Comparison of ENCODE assay signal across 19 mouse cellular contexts in the genomic region with DNA sequence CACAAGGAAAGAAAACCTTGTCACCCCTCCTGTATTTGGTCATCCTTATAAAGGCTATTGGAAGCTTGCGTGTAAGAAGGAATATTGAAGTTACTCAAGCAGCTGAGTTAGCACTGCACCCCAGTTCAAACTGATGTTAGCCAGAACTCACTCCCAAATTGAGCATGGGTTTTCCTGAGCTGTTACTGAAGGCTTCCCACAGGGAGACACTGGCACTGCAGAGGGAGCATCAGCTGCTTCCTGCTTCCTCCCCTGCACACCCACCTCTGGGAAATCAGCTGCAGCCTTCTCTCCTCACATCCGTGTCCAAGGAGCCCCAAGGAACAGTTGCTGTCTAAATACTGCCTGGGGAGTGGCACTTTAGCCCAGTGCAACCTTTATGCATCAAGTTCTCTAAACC.
DNase-seq lines count a peak whose midpoint lies in the region; ATAC-seq and TF ChIP-seq lines count a peak whose summit lies in the region.
"Had no signal": no experiment of that assay in that cellular context is flagged by ENCODE, and none has a peak within 500 bp of the region (broad histone marks: within the 10 kb centered on the region; RNA-seq: fewer than 3 reads in every experiment).

No protein-coding gene starts in this region.

- no peaks in the 10 kb centered on the region for H3K9me3 ChIP-seq in midbrain, postnatal 0 days (ENCODE audit: low read length)
- H3K9me3 ChIP-seq in midbrain, embryonic 16.5 days (replicated peaks; ENCODE audit: control insufficient read depth, low read length, poor library complexity, severe bottlenecking): no peaks in the 10 kb centered on the region
- H3K9me3 ChIP-seq: lung, embryonic 15.5 days; midbrain, embryonic 10.5 days; stomach, embryonic 15.5 days had no signal

- H3K4me2 ChIP-seq in midbrain, postnatal 0 days (ENCODE audit: low read depth, low read length, poor library complexity, severe bottlenecking): no peak overlapping the region
- no peak overlapping the region for H3K4me2 ChIP-seq in midbrain, embryonic 16.5 days (ENCODE audit: low read length)
- H3K4me2 ChIP-seq: heart, embryonic 11.5 days; stomach, embryonic 15.5 days had no signal

- no peaks in the 10 kb centered on the region for H3K27me3 ChIP-seq in midbrain, postnatal 0 days (ENCODE audit: insufficient read depth, low read length)
- no peaks in the 10 kb centered on the region; the same call in 1 of the 2 replicates for H3K27me3 ChIP-seq in midbrain, embryonic 16.5 days (ENCODE audit: control insufficient read depth, insufficient read depth, low read depth, low read length)
- H3K27me3 ChIP-seq: lung, embryonic 15.5 days; stomach, embryonic 15.5 days had no signal

- no peaks in the 10 kb centered on the region for H3K36me3 ChIP-seq in midbrain, postnatal 0 days (ENCODE audit: insufficient read depth, low read length)
- no peaks in the 10 kb centered on the region for H3K36me3 ChIP-seq in midbrain, embryonic 16.5 days (ENCODE audit: control insufficient read depth, insufficient read depth, low read length)
- H3K36me3 ChIP-seq: lung, embryonic 15.5 days; midbrain, embryonic 10.5 days; stomach, embryonic 15.5 days had no signal

- no peak for TF ChIP-seq CTCF in midbrain, postnatal 0 days (IDR thresholded peaks at IDR 0.05)
- TF ChIP-seq CTCF in layer of hippocampus, adult 2 months (conservative IDR thresholded peaks at IDR 0.05): no peak; the same call in 1 of the 2 replicates

- ATAC-seq in midbrain, postnatal 0 days (ENCODE audit: low FRiP score): no peak
- no peak for ATAC-seq in midbrain, embryonic 16.5 days
- ATAC-seq: Patski had no signal

- H3K9ac ChIP-seq in midbrain, postnatal 0 days (replicated peaks; ENCODE audit: low read length, poor library complexity, severe bottlenecking): no peak overlapping the region
- H3K9ac ChIP-seq in midbrain, embryonic 16.5 days (ENCODE audit: low read depth, low read length): no peak overlapping the region
- H3K9ac ChIP-seq: liver, embryonic 14.5 days; lung, embryonic 15.5 days; stomach, embryonic 15.5 days had no signal

- no peak overlapping the region for H3K27ac ChIP-seq in midbrain, postnatal 0 days (ENCODE audit: low read depth, low read length)
- no peak overlapping the region for H3K27ac ChIP-seq in midbrain, embryonic 16.5 days (ENCODE audit: low read length)
- H3K27ac ChIP-seq in layer of hippocampus, adult 2 months: no peak overlapping the region
- H3K27ac ChIP-seq: liver, embryonic 14.5 days; lung, embryonic 15.5 days; macrophage; midbrain, embryonic 10.5 days; stomach, embryonic 15.5 days had no signal

- intact Hi-C loops in heart, postnatal 14 days (cut with DNase I): no loop called here
- intact Hi-C loops in left cerebral cortex, postnatal 4 days (cut with DNase I): loop anchor here (5.0 kb wide), 1 partner anchor 53 kb away; no protein-coding TSS in a partner anchor

- H3K4me3 ChIP-seq in midbrain, postnatal 0 days (ENCODE audit: low read depth, low read length): no peak overlapping the region
- no peak overlapping the region for H3K4me3 ChIP-seq in midbrain, embryonic 16.5 days (ENCODE audit: low read depth, low read length)
- H3K4me3 ChIP-seq in layer of hippocampus, adult 2 months: no peak overlapping the region
- H3K4me3 ChIP-seq: lung, embryonic 15.5 days; midbrain, embryonic 10.5 days; stomach, embryonic 15.5 days had no signal

- 55% methylated on average over 2 of the region's 2 CpGs for WGBS in midbrain, postnatal 0 days
- WGBS in midbrain, embryonic 16.5 days: 65% methylated on average over 2 of the region's 2 CpGs

- peak; percentile 7 for DNase-seq in embryo, embryonic 10.5 days (ENCODE audit: low spot score)
- no peak for DNase-seq in embryo, embryonic 10 days (ENCODE audit: low spot score)
- DNase-seq in heart, adult 11 months: peak; percentile 68
- no peak for DNase-seq in heart, postnatal 14 days
- DNase-seq in midbrain, postnatal 0 days (ENCODE audit: low spot score): peak; percentile 19
- peak; percentile 20 for DNase-seq in left cerebral cortex, postnatal 4 days
- no peak for DNase-seq in layer of hippocampus, adult 2 months (ENCODE audit: low spot score in 2 of 2)
- DNase-seq: cerebellum, postnatal 25 days; gastrocnemius, postnatal 36 days; kidney, adult 11 months; thymus, adult 2 months had no signal

- H3K4me1 ChIP-seq in midbrain, postnatal 0 days (ENCODE audit: insufficient read depth, low read length): 0 out of 2 replicates have a peak, but pooled peaks cover 2% of the 10 kb centered on the region
- peaks cover 3% of the 10 kb centered on the region; the same call in 1 of the 2 replicates for H3K4me1 ChIP-seq in midbrain, embryonic 16.5 days (ENCODE audit: control insufficient read depth, insufficient read depth, low read length)
- H3K4me1 ChIP-seq: lung, embryonic 15.5 days; stomach, embryonic 15.5 days had no signal

Comparison
In these comparisons a context has a peak if more than half of its experiments do, and no peak if none do; other contexts are left out.
1. DNase-seq: peak in embryo, embryonic 10.5 days (single experiment), heart, adult 11 months (single experiment), midbrain, postnatal 0 days (single experiment) and left cerebral cortex, postnatal 4 days (single experiment); none in embryo, embryonic 10 days (single experiment), heart, postnatal 14 days (0 of 2) and layer of hippocampus, adult 2 months (0 of 2).